Mouse (Mus musculus) midbrain, postnatal 0 days (tissue): Measurements from ENCODE around the gene Slc6a11. TPM values are rescaled to one million over a fixed set of nuclear protein-coding genes. Genes with fewer than 3 reads are reported as not detected.
A peak's percentile ranks its signal among the peaks of the same experiment; 100 is the strongest.

ENCODE experiments used
- ATAC-seq: fragments of 200-750 bp; cut with Nextera tagmentation; 2 replicates; pipeline ENCODE4 v1.8.0; 2017; ENCODE audit warnings: moderate number of reproducible peaks, mild to moderate bottlenecking, moderate TSS enrichment, moderate library complexity; ENCODE audit not compliant: low FRiP score
- DNase-seq: peaks from one replicate; pipeline ENCODE4 v3.0.0-alpha.2; 2015; ENCODE audit warnings: low spot score
- H3K27ac ChIP-seq: fragments of 300-500 bp; sonication (generic); 2 replicates; pipeline ENCODE4 v1.5.1; 2014; ENCODE audit warnings: low read depth, mild to moderate bottlenecking, low read length, mixed read lengths
- H3K27me3 ChIP-seq: fragments of 300-500 bp; sonication (generic); 2 replicates; pipeline ENCODE4 v1.6.1; 2014; ENCODE audit warnings: low read length, control low read depth, mixed read lengths; ENCODE audit not compliant: insufficient read depth
- H3K36me3 ChIP-seq: fragments of 300-500 bp; sonication (generic); 2 replicates; pipeline ENCODE4 v1.6.1; 2014; ENCODE audit warnings: low read length, control low read depth, mixed read lengths; ENCODE audit not compliant: insufficient read depth
- H3K4me1 ChIP-seq: fragments of 300-500 bp; sonication (generic); 2 replicates; pipeline ENCODE4 v1.6.1; 2014; ENCODE audit warnings: mild to moderate bottlenecking, control low read depth, antibody characterized with exemption, low read length, mixed read lengths; ENCODE audit not compliant: insufficient read depth
- H3K4me2 ChIP-seq: fragments of 300-500 bp; sonication (generic); 2 replicates; pipeline ENCODE4 v1.6.1; 2014; ENCODE audit warnings: low read depth, mild to moderate bottlenecking, low read length, mixed read lengths; ENCODE audit not compliant: poor library complexity, severe bottlenecking
- H3K4me3 ChIP-seq: fragments of 300-500 bp; sonication (generic); 2 replicates; pipeline ENCODE4 v1.5.1; 2014; ENCODE audit warnings: low read depth, mild to moderate bottlenecking, low read length, moderate library complexity
- H3K9ac ChIP-seq: fragments of 300-500 bp; sonication (generic); replicated peaks from 2 replicates; pipeline ENCODE4 v1.6.1; 2014; ENCODE audit warnings: mild to moderate bottlenecking, low read length, moderate library complexity, mixed read lengths; ENCODE audit not compliant: poor library complexity, severe bottlenecking
- H3K9me3 ChIP-seq: fragments of 300-500 bp; sonication (generic); 2 replicates; pipeline ENCODE4 v1.6.1; 2016; ENCODE audit warnings: low read length, control low read depth
- CTCF ChIP-seq: IDR thresholded peaks from 2 replicates; pipeline ENCODE4 v1.5.1; 2016; ENCODE audit warnings: antibody characterized with exemption, mild to moderate bottlenecking
- WGBS: fragments of 180-500 bp; shearing (Covaris S2); extraction: QIAGEN DNeasy Blood & Tissue Kit; methylation state at CpG from one replicate; pipeline ENCODE4 v1.1.7; 2014; 5-methylcytosine and 5-hydroxymethylcytosine counted together
- polyA plus RNA-seq: library from polyadenylated mRNA; unstranded; fragments of >200 nt; fragmentation: Nextera tagmentation; extraction: Ambion mirVana; gene quantifications from 2 replicates; pipeline ENCODE4 v1.2.1, GENCODE M21; 2015
- total RNA-seq: library from RNA; depleted of rRNA; stranded (reverse); fragments of >200 nt; gene quantifications from 2 replicates; pipeline ENCODE4 v1.2.3, GENCODE M21; 2014

The Slc6a11 gene
- total and polyA plus RNA-seq, 2 experiments from 2014 or later, result 109 to 233 TPM

GRCm38 (mm10) chr6:114141481-114141880 is 10.4 kb downstream of the Slc6a11 start:
- Histone ChIP-seq H3K36me3 (peaks cover 4% of the 10 kb centered on the region; the same call in 1 of the 2 replicates), H3K27ac (no peak overlapping the region), H3K27me3 (no peaks in the 10 kb centered on the region), H3K4me3 (no peak overlapping the region), H3K9ac (no peak overlapping the region), H3K4me1 (no peaks in the 10 kb centered on the region), H3K9me3 (no peaks in the 10 kb centered on the region), H3K4me2 (no peak overlapping the region)
- 79% methylated on average over 3 of the region's 3 CpGs for WGBS
- TF ChIP-seq CTCF, result no peak
- no peak for DNase-seq
- no peak for ATAC-seq

GRCm38 (mm10) chr6:114142480-114142879 is 11.4 kb downstream of the Slc6a11 start:
- Histone ChIP-seq H3K4me1 (no peaks in the 10 kb centered on the region), H3K9me3 (no peaks in the 10 kb centered on the region), H3K36me3 (peaks cover 4% of the 10 kb centered on the region; the same call in 1 of the 2 replicates), H3K27me3 (no peaks in the 10 kb centered on the region), H3K27ac (no peak overlapping the region), H3K4me3 (no peak overlapping the region), H3K4me2 (no peak overlapping the region), H3K9ac (no peak overlapping the region)
- WGBS, result 88% methylated on average over 11 of the region's 11 CpGs
- no peak for DNase-seq
- TF ChIP-seq CTCF, result no peak
- no peak for ATAC-seq

GRCm38 (mm10) chr6:114143544-114143943 is 12.5 kb downstream of the Slc6a11 start:
- Histone ChIP-seq H3K27ac (no peak overlapping the region), H3K9me3 (no peaks in the 10 kb centered on the region), H3K4me3 (no peak overlapping the region), H3K9ac (no peak overlapping the region), H3K36me3 (peaks cover 4% of the 10 kb centered on the region; the same call in 1 of the 2 replicates), H3K27me3 (no peaks in the 10 kb centered on the region), H3K4me1 (no peaks in the 10 kb centered on the region), H3K4me2 (no peak overlapping the region)
- WGBS, result 18% methylated on average over 2 of the region's 2 CpGs
- peak; percentile 10 for DNase-seq
- no peak for TF ChIP-seq CTCF
- no peak for ATAC-seq

GRCm38 (mm10) chr6:114144447-114145105 is 13.5 kb downstream of the Slc6a11 start:
- H3K9ac ChIP-seq, result no peak overlapping the region
- no peaks in the 10 kb centered on the region for H3K4me1 ChIP-seq
- peak; percentile 76 for DNase-seq
- H3K4me2 ChIP-seq, result no peak overlapping the region
- no peak overlapping the region for H3K4me3 ChIP-seq
- WGBS, result 48% methylated on average over 6 of the region's 6 CpGs
- ATAC-seq, result no peak
- no peaks in the 10 kb centered on the region for H3K27me3 ChIP-seq
- H3K9me3 ChIP-seq, result no peaks in the 10 kb centered on the region
- no peak for TF ChIP-seq CTCF
- H3K27ac ChIP-seq, result no peak overlapping the region
- peaks cover 4% of the 10 kb centered on the region; the same call in 1 of the 2 replicates for H3K36me3 ChIP-seq

- Histone ChIP-seq H3K36me3 (peaks cover 4% of the 10 kb centered on the region; the same call in 1 of the 2 replicates), H3K27ac (no peak overlapping the region), H3K9ac (no peak overlapping the region), H3K4me1 (no peaks in the 10 kb centered on the region), H3K4me2 (no peak overlapping the region), H3K27me3 (no peaks in the 10 kb centered on the region), H3K9me3 (no peaks in the 10 kb centered on the region), H3K4me3 (no peak overlapping the region)
- 84% methylated on average over 6 of the region's 6 CpGs for WGBS
- DNase-seq, result no peak
- ATAC-seq, result no peak
- no peak for TF ChIP-seq CTCF
These were observed 14.7 kb downstream of the Slc6a11 start for GRCm38 (mm10) chr6:114145650-114146329.

GRCm38 (mm10) chr6:114155720-114156119 is 24.7 kb downstream of the Slc6a11 start:
- WGBS, result 80% methylated on average over 10 of the region's 10 CpGs
- ATAC-seq (no peak), DNase-seq (peak; percentile 64)
- Histone ChIP-seq H3K36me3 (peaks cover 10% of the 10 kb centered on the region; the same call in 1 of the 2 replicates), H3K9me3 (no peaks in the 10 kb centered on the region), H3K27me3 (peaks cover 9% of the 10 kb centered on the region; the same call in 1 of the 2 replicates), H3K9ac (no peak overlapping the region), H3K4me1 (no peaks in the 10 kb centered on the region), H3K4me3 (no peak overlapping the region), H3K27ac (0 out of 2 replicates have a peak overlapping the region, but pooled peaks have one; percentile 18), H3K4me2 (no peak overlapping the region)
- no peak for TF ChIP-seq CTCF
